Mouse (Mus musculus) heart, postnatal 0 days (tissue): ENCODE results near the gene Gm10803. TPM values are rescaled to one million over a fixed set of nuclear protein-coding genes. Genes with fewer than 3 reads are reported as not detected.

Experiments used
- ATAC-seq: fragments of 200-750 bp; cut with Nextera tagmentation; 2 replicates; pipeline ENCODE4 v1.8.0; 2017; ENCODE audit warnings: low read depth, moderate number of reproducible peaks, moderate library complexity; ENCODE audit not compliant: insufficient read depth
- DNase-seq: peaks from one replicate; pipeline ENCODE4 v3.0.0-alpha.2; 2016; ENCODE audit warnings: low spot score
- H3K27ac ChIP-seq: fragments of 300-500 bp; sonication (generic); 2 replicates; pipeline ENCODE4 v1.5.1; 2014; ENCODE audit warnings: low read depth, mild to moderate bottlenecking
- H3K27me3 ChIP-seq: fragments of 300-500 bp; sonication (generic); 2 replicates; pipeline ENCODE4 v1.6.1; 2014; ENCODE audit warnings: low read length, mixed read lengths; ENCODE audit not compliant: control insufficient read depth, insufficient read depth
- H3K36me3 ChIP-seq: fragments of 300-500 bp; sonication (generic); replicated peaks from 2 replicates; pipeline ENCODE4 v1.6.1; 2014; ENCODE audit warnings: low read length, mixed read lengths; ENCODE audit not compliant: control insufficient read depth, insufficient read depth
- H3K4me1 ChIP-seq: fragments of 300-500 bp; sonication (generic); 2 replicates; pipeline ENCODE4 v1.6.1; 2014; ENCODE audit warnings: antibody characterized with exemption; ENCODE audit not compliant: control insufficient read depth, insufficient read depth
- H3K4me2 ChIP-seq: fragments of 300-500 bp; sonication (generic); 2 replicates; pipeline ENCODE4 v1.6.1; 2014; ENCODE audit warnings: low read depth, mild to moderate bottlenecking, low read length, moderate library complexity
- H3K4me3 ChIP-seq: fragments of 300-500 bp; sonication (generic); 2 replicates; pipeline ENCODE4 v1.5.1; 2014; ENCODE audit warnings: low read depth, low read length
- H3K9ac ChIP-seq: fragments of 300-500 bp; sonication (generic); replicated peaks from 2 replicates; pipeline ENCODE4 v1.6.1; 2014; ENCODE audit warnings: low read depth, low read length, mixed read lengths
- H3K9me3 ChIP-seq: fragments of 300-500 bp; sonication (generic); replicated peaks from 2 replicates; pipeline ENCODE4 v1.6.1; 2016; ENCODE audit warnings: low read length; ENCODE audit not compliant: control insufficient read depth
- CTCF ChIP-seq: IDR thresholded peaks from 2 replicates; pipeline ENCODE4 v1.5.1; 2016; ENCODE audit warnings: antibody characterized with exemption, control low read depth, low read depth
- EP300 ChIP-seq: IDR thresholded peaks from 2 replicates; pipeline ENCODE4 v1.6.1; 2016; ENCODE audit warnings: antibody characterized with exemption, low read depth
- WGBS: fragments of 180-500 bp; shearing (Covaris S2); extraction: QIAGEN DNeasy Blood & Tissue Kit; methylation state at CpG from one replicate; pipeline ENCODE4 v1.1.7; 2014; 5-methylcytosine and 5-hydroxymethylcytosine counted together
- polyA plus RNA-seq: library from polyadenylated mRNA; unstranded; fragments of >200 nt; fragmentation: Nextera tagmentation; extraction: Ambion mirVana; gene quantifications from 2 replicates; pipeline ENCODE4 v1.2.1, GENCODE M21; 2015
- total RNA-seq: library from RNA; depleted of rRNA; stranded (reverse); fragments of >200 nt; gene quantifications from 2 replicates; pipeline ENCODE4 v1.2.3, GENCODE M21; 2014; ENCODE audit warnings: low replicate concordance

Gene Gm10803
- total and polyA plus RNA-seq, 2 experiments from 2014 or later, result not detected

- Histone ChIP-seq H3K36me3 (no peaks in the 10 kb centered on the region), H3K4me3 (no peak overlapping the region), H3K9ac (no peak overlapping the region), H3K4me1 (no peaks in the 10 kb centered on the region), H3K27ac (no peak overlapping the region), H3K27me3 (0 out of 2 replicates have a peak, but pooled peaks cover 2% of the 10 kb centered on the region), H3K9me3 (no peaks in the 10 kb centered on the region), H3K4me2 (no peak overlapping the region)
- WGBS, result 29% methylated on average over 16 of the region's 16 CpGs
- no peak for ATAC-seq
- TF ChIP-seq CTCF (no peak), EP300 (no peak)
- no peak for DNase-seq
Measured at GRCm38 (mm10) chr2:93522005-93522404, 38.4 kb upstream of the Gm10803 start.

GRCm38 (mm10) chr2:93525033-93525762, 35.2 kb upstream of the Gm10803 start:
- DNase-seq (no peak), ATAC-seq (no peak)
- no peak overlapping the region for H3K4me2 ChIP-seq
- 0 out of 2 replicates have a peak, but pooled peaks cover 2% of the 10 kb centered on the region for H3K27me3 ChIP-seq
- 76% methylated on average over 16 of the region's 16 CpGs for WGBS
- H3K9ac ChIP-seq, result no peak overlapping the region
- TF ChIP-seq CTCF (no peak), EP300 (no peak)
- no peaks in the 10 kb centered on the region for H3K9me3 ChIP-seq
- no peaks in the 10 kb centered on the region for H3K36me3 ChIP-seq
- H3K4me1 ChIP-seq, result no peaks in the 10 kb centered on the region
- H3K4me3 ChIP-seq, result no peak overlapping the region
- H3K27ac ChIP-seq, result no peak overlapping the region

DNA sequence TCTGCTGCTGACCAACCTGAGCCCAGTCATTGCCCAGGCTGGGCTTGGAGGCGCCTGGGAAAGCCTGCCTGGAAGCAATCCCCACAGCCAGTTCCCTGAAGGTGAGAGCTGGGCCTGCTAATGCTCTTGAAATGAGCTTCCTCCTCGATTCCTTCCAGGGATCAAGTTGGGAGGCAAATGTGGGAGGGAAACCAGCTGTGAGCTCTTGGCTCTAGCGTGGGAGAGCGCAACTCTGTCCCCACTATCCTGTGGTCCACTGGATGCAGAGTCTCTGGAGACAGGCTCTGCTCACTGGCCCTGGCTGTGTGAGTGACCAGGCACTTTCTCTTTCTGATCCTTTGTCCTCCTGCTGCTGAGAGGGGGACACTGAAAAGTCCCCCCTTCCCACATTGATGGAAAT, 30.8 kb upstream of the Gm10803 start:
- DNase-seq, result no peak
- Histone ChIP-seq H3K4me1 (no peaks in the 10 kb centered on the region), H3K9me3 (no peaks in the 10 kb centered on the region), H3K36me3 (no peaks in the 10 kb centered on the region), H3K4me3 (no peak overlapping the region), H3K27ac (no peak overlapping the region), H3K4me2 (no peak overlapping the region), H3K27me3 (no peaks in the 10 kb centered on the region), H3K9ac (no peak overlapping the region)
- no peak for TF ChIP-seq EP300
- 34% methylated on average over 4 of the region's 4 CpGs for WGBS
- no peak; the same call in 1 of the 2 replicates for ATAC-seq

GRCm38 (mm10) chr2:93533891-93534290, 26.5 kb upstream of the Gm10803 start:
- H3K27ac ChIP-seq, result no peak overlapping the region

GRCm38 (mm10) chr2:93537385-93537967, 22.9 kb upstream of the Gm10803 start:
- no peak overlapping the region for H3K9ac ChIP-seq
- no peak overlapping the region for H3K4me3 ChIP-seq
- no peak for DNase-seq
- ATAC-seq, result no peak
- H3K4me1 ChIP-seq, result no peaks in the 10 kb centered on the region
- H3K9me3 ChIP-seq, result no peaks in the 10 kb centered on the region
- no peak overlapping the region for H3K4me2 ChIP-seq
- H3K27me3 ChIP-seq, result no peaks in the 10 kb centered on the region
- no peaks in the 10 kb centered on the region for H3K36me3 ChIP-seq
- TF ChIP-seq EP300 (no peak), CTCF (peak; percentile 24)
- no peak overlapping the region for H3K27ac ChIP-seq
- 66% methylated on average over 3 of the region's 3 CpGs for WGBS

More at GRCm38 (mm10) chr2:93533891-93534290, 26.5 kb upstream of the Gm10803 start:
- H3K36me3 ChIP-seq, result no peaks in the 10 kb centered on the region
- ATAC-seq, result no peak
- H3K9me3 ChIP-seq, result no peaks in the 10 kb centered on the region
- no peak overlapping the region for H3K4me2 ChIP-seq
- H3K4me3 ChIP-seq, result no peak overlapping the region
- WGBS, result 88% methylated on average over 7 of the region's 7 CpGs
- no peak for DNase-seq
- TF ChIP-seq CTCF, result no peak
- H3K9ac ChIP-seq, result no peak overlapping the region
- H3K27me3 ChIP-seq, result no peaks in the 10 kb centered on the region
- H3K4me1 ChIP-seq, result no peaks in the 10 kb centered on the region

DNA sequence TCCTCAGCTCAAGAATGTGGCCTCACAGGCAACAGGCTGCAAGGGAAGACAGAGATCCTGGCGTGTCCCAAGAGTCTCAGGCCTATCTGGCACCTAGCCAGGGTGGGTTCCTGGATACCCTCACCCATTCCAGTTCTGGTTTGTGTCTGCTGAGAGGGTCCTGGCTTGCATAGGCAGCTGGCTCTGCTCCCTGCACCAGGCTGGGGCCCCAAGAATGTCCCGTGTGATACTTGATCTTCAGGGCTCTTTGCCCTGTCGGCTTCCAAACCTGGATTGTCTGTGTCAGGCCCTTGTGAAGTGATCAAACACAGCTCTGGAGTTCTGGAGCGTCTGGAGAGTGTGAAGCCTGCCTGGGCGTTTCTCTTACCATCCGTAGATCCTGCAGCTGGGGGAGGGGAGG, 22.2 kb upstream of the Gm10803 start:
- H3K4me1 ChIP-seq, result no peaks in the 10 kb centered on the region
- no peak overlapping the region for H3K27ac ChIP-seq
- H3K9ac ChIP-seq, result no peak overlapping the region
- no peak overlapping the region for H3K4me2 ChIP-seq
- no peak overlapping the region for H3K4me3 ChIP-seq
- no peaks in the 10 kb centered on the region for H3K9me3 ChIP-seq
- WGBS, result 23% methylated on average over 6 of the region's 6 CpGs
- no peaks in the 10 kb centered on the region for H3K36me3 ChIP-seq
- ATAC-seq (no peak), DNase-seq (no peak)
- TF ChIP-seq CTCF (no peak), EP300 (no peak)
- H3K27me3 ChIP-seq, result no peaks in the 10 kb centered on the region
